Mouse (Mus musculus) intestine, postnatal 0 days (tissue): ENCODE results near the gene Stil. TPM values are rescaled to one million over a fixed set of nuclear protein-coding genes. Genes with fewer than 3 reads are reported as not detected.

Experiments used
- ATAC-seq: fragments of 200-750 bp; cut with Nextera tagmentation; 2 replicates; pipeline ENCODE4 v1.8.0; 2017; ENCODE audit warnings: mild to moderate bottlenecking, moderate TSS enrichment, moderate library complexity
- H3K27ac ChIP-seq: fragments of 300-500 bp; sonication (generic); 2 replicates; pipeline ENCODE4 v1.5.1; 2014; ENCODE audit warnings: mild to moderate bottlenecking, low read depth, low read length, moderate library complexity
- H3K27me3 ChIP-seq: fragments of 300-500 bp; sonication (generic); replicated peaks from 2 replicates; pipeline ENCODE4 v1.6.1; 2014; ENCODE audit warnings: low read length, mixed read lengths; ENCODE audit not compliant: control insufficient read depth, insufficient read depth
- H3K36me3 ChIP-seq: fragments of 300-500 bp; sonication (generic); 2 replicates; pipeline ENCODE4 v1.6.1; 2014; ENCODE audit warnings: mild to moderate bottlenecking, moderate library complexity; ENCODE audit not compliant: control insufficient read depth, insufficient read depth
- H3K4me1 ChIP-seq: fragments of 300-500 bp; sonication (generic); replicated peaks from 2 replicates; pipeline ENCODE4 v1.6.1; 2014; ENCODE audit warnings: antibody characterized with exemption, low read length, mixed read lengths; ENCODE audit not compliant: control insufficient read depth, insufficient read depth
- H3K4me2 ChIP-seq: fragments of 300-500 bp; sonication (generic); replicated peaks from 2 replicates; pipeline ENCODE4 v1.6.1; 2014; ENCODE audit warnings: low read depth, mild to moderate bottlenecking, moderate library complexity
- H3K4me3 ChIP-seq: fragments of 300-500 bp; sonication (generic); 2 replicates; pipeline ENCODE4 v1.5.1; 2014; ENCODE audit warnings: low read depth, low read length
- H3K9ac ChIP-seq: fragments of 300-500 bp; sonication (generic); 2 replicates; pipeline ENCODE4 v1.6.1; 2014; ENCODE audit warnings: mild to moderate bottlenecking, low read depth, low read length
- H3K9me3 ChIP-seq: fragments of 300-500 bp; sonication (generic); 2 replicates; pipeline ENCODE4 v1.6.1; 2016; ENCODE audit warnings: mixed run types; ENCODE audit not compliant: control insufficient read depth
- CTCF ChIP-seq: sonication (generic); IDR thresholded peaks from 2 replicates; pipeline ENCODE4 v1.5.1; 2016; ENCODE audit warnings: low read depth, mild to moderate bottlenecking, control low read depth, antibody characterized with exemption, moderate library complexity
- WGBS: fragments of 180-500 bp; shearing (Covaris S2); extraction: QIAGEN DNeasy Blood & Tissue Kit; methylation state at CpG from one replicate; pipeline ENCODE4 v1.1.7; 2014; 5-methylcytosine and 5-hydroxymethylcytosine counted together
- polyA plus RNA-seq: library from polyadenylated mRNA; unstranded; fragments of >200 nt; fragmentation: Nextera tagmentation; extraction: Ambion mirVana; gene quantifications from 2 replicates; pipeline ENCODE4 v1.2.1, GENCODE M21; 2015

Gene Stil
- polyA plus RNA-seq, 1 experiment from 2014 or later, result 3.3 TPM

DNA sequence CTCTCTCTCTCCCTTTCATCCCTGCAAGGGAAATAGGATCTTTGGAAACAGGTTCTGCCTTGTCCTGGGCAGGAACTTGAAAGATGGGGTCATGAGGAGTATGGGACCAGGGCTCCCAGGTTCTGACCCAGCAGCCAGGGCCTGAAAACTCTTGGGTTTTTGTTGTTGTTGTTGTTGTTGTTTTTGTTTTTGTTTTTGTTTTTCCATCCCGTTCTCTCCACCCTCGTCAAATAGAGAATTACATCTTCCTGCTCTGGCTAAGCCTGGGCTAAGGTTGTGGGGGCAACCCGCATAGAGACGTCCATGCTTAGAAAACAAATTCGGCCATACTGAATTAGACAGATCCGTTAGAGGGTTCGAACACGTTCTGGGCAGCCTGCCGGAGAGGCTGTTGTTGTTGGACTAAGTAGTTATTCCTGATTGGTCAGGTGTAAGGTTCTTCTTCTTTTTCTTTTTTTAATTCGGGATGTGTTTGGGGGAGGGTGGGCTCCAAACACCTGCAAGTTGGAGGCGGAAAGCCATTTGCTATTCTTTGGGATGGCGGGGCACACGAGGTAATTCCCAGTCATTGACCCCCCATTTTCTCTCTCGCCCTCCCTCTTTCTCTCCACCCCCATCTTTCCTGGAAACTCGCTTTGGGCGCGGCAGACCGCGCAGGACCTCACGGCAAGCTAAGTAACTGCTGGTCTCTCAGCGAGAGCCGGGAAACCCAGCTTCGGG is 59.1 kb downstream of the Stil start:
- Histone ChIP-seq H3K27ac (no peak overlapping the region), H3K9ac (no peak overlapping the region), H3K9me3 (no peaks in the 10 kb centered on the region), H3K4me2 (peak overlapping the region; percentile 59), H3K27me3 (peaks cover 97% of the 10 kb centered on the region), H3K4me1 (0 out of 2 replicates have a peak, but pooled peaks cover 2% of the 10 kb centered on the region), H3K4me3 (peak overlapping the region; percentile 44), H3K36me3 (no peaks in the 10 kb centered on the region)
- WGBS, result 6% methylated on average over 23 of the region's 23 CpGs
- TF ChIP-seq CTCF, result no peak
- ATAC-seq, result no peak

DNA sequence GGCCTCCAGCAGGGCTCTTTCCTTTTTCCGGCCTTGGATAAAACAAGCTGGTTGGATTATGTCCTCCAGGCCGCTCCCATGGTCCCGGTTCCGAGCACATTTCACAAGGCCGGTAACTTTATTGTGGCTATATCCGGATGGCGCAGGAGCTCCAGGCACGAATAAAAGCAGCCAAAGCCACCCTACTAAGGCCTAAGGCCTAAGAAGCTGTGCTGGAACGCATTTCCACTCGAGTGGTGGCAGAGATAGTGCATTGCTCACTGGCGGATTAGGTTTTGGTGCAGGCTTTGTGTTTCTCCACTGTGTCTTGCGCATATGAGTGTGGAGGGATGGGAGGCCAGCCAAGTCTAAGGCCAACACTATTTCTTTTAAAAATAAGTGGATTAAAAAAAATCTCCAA is 59.9 kb downstream of the Stil start:
- Histone ChIP-seq H3K27me3 (peaks cover 97% of the 10 kb centered on the region), H3K4me1 (0 out of 2 replicates have a peak, but pooled peaks cover 2% of the 10 kb centered on the region), H3K27ac (no peak overlapping the region), H3K9ac (no peak overlapping the region), H3K4me3 (no peak overlapping the region), H3K4me2 (no peak overlapping the region; the same call in 1 of the 2 replicates), H3K9me3 (no peaks in the 10 kb centered on the region), H3K36me3 (no peaks in the 10 kb centered on the region)
- 27% methylated on average over 12 of the region's 12 CpGs for WGBS
- TF ChIP-seq CTCF, result no peak
- ATAC-seq, result no peak

DNA sequence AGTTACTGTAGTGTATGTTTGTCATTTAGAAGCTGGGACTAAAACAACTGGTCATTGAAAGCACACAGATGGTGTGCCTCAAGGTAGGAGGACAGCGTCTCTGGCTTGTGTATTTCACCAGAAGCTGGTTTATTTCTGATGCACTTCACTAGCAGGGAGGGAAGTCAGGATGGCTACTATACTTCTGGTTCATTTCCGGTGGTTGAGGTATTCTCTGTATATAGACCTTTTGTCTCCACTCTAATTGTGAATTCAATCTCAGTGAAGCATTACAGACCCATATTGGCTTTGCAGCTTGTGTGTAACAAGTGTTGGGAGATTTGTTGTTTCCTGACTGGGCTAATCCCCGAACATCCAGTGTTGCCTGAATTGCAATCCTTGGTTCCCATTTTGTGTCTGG is 60.8 kb downstream of the Stil start:
- Histone ChIP-seq H3K4me1 (0 out of 2 replicates have a peak, but pooled peaks cover 2% of the 10 kb centered on the region), H3K4me2 (no peak overlapping the region), H3K27me3 (peaks cover 96% of the 10 kb centered on the region), H3K4me3 (no peak overlapping the region), H3K9me3 (no peaks in the 10 kb centered on the region), H3K36me3 (no peaks in the 10 kb centered on the region), H3K9ac (no peak overlapping the region), H3K27ac (no peak overlapping the region)
- ATAC-seq, result no peak
- TF ChIP-seq CTCF, result no peak
- 33% methylated on average over 3 of the region's 3 CpGs for WGBS

DNA sequence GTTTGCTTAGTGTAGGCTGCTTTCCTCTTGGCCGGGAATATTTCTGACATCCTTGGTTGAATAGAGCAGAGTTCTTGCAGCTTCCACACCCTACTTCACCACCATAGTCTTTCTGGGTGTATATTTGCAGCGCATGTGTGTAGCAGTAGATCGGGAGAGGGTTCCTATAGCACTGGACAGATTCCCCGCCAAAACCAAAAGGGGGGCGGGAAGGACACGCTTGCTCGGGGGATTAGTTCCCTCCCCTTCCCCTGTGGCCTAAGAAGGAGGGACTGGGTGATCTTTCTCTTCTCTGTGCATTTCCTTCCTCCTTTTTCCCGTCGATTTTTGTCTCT is 62.5 kb downstream of the Stil start:
- peak overlapping the region; percentile 79 for H3K4me2 ChIP-seq
- H3K27me3 ChIP-seq, result peaks cover 91% of the 10 kb centered on the region
- H3K27ac ChIP-seq, result no peak overlapping the region
- H3K4me1 ChIP-seq, result 0 out of 2 replicates have a peak, but pooled peaks cover 2% of the 10 kb centered on the region
- H3K9ac ChIP-seq, result no peak overlapping the region
- ATAC-seq, result no peak
- no peak for TF ChIP-seq CTCF
- 2% methylated on average over 9 of the region's 9 CpGs for WGBS
- H3K36me3 ChIP-seq, result no peaks in the 10 kb centered on the region
- H3K9me3 ChIP-seq, result no peaks in the 10 kb centered on the region
- peak overlapping the region; percentile 51 for H3K4me3 ChIP-seq

DNA sequence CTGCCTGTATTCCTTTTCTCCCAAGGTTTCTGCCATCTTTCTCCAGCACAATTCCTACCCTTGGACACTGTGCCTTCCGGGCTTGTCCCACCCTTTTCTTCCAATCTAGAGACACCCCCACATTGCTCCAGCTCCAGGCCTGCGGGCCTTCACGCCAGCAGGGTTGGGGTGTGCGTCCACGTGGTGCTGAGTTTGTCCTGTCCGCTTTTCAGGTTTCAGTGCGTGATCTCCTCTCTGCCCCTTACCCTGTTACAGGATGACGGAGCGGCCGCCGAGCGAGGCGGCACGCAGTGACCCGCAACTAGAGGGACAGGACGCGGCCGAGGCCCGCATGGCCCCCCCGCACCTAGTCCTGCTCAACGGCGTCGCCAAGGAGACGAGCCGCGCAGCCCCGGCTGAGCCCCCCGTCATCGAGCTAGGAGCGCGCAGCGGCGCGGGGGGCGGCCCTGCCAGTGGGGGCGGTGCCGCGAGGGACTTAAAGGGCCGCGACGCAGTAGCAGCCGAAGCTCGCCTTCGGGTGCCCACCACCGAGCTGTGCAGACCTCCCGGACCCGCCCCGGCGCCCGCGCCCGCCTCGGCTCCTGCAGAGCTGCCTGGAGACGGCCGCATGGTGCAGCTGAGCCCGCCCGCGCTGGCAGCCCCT is 63.0 kb downstream of the Stil start:
- peak; percentile 25; the same call in 1 of the 2 replicates for ATAC-seq

DNA sequence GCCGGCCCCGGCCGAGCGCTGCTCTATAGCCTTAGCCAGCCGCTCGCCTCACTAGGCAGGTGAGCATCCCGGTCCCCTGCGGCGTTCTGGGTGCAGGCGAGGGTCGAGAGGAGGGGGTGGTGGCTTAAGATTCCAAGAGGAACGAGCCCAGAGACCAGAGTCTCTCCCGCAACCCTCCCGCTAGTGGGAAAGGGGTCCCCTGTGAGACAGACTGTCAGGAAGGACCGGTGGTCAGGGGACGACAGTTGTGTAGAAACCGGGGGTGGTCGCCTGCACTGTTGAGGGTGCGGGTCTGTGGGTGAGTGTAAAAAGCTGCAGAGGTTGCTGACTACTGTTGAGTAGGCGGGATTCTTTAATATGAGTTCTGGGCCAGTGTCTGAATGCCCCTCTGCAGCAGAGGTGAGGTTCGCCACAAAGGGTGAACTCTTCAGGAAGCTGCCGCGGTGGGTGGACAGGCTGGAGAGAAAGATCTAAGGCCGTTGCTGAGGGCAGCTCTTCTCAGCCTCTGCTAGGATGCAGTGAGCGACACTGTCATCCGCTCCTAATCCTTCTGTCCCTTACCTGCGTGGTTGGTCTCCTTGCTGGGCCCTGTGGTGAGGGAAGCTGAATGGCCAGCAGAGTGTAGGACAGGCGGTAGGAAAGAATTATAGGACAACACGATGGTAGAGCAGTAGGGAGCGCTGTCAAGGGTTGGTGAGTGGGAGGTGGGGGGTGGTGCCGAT is 63.7 kb downstream of the Stil start:
- Histone ChIP-seq H3K9ac (peak overlapping the region; percentile 26; the same call in 1 of the 2 replicates), H3K9me3 (no peaks in the 10 kb centered on the region), H3K4me3 (peak overlapping the region; percentile 51), H3K4me2 (peak overlapping the region; percentile 79), H3K36me3 (no peaks in the 10 kb centered on the region), H3K27me3 (peaks cover 86% of the 10 kb centered on the region), H3K4me1 (0 out of 2 replicates have a peak, but pooled peaks cover 2% of the 10 kb centered on the region), H3K27ac (no peak overlapping the region)
- WGBS, result 4% methylated on average over 31 of the region's 31 CpGs
- peak; percentile 19; the same call in 1 of the 2 replicates for ATAC-seq
- TF ChIP-seq CTCF, result no peak

More for the DNA sequence above, 63.0 kb downstream of the Stil start:
- Histone ChIP-seq H3K27me3 (peaks cover 87% of the 10 kb centered on the region), H3K9me3 (no peaks in the 10 kb centered on the region), H3K4me3 (peak overlapping the region; percentile 51), H3K27ac (no peak overlapping the region), H3K36me3 (no peaks in the 10 kb centered on the region), H3K9ac (peak overlapping the region; percentile 26; the same call in 1 of the 2 replicates), H3K4me2 (peak overlapping the region; percentile 79), H3K4me1 (0 out of 2 replicates have a peak, but pooled peaks cover 2% of the 10 kb centered on the region)
- no peak for TF ChIP-seq CTCF
- whole genome bisulfite sequencing, result 1% methylated on average over 52 of the region's 58 CpGs
